Mouse (Mus musculus): ENCODE results near the gene Mast4. TPM values are rescaled to one million over a fixed set of nuclear protein-coding genes. Genes with fewer than 3 reads are reported as not detected.

The Mast4 gene
- total and polyA plus RNA-seq, 3 experiments: 0.99 to 7.4 (median 6.1) TPM

DNA sequence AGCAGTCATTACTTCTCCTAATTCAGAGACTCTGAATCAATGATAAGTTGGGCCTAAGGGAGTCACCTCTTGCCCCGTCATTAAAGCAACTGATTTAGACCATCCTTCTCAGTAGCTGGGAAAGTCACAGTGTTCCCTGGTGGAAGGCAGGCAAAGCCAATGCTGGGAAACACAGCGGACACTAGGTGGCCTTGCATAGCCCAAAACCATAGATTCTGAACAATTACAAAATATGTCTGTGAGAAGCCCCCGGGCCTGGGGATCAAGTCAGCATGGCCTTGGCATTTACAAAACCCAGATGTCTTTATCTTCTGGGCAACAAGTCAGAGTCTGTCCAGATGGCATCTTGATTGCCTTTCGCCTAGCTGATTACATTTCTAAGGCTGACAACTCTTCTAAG is 649.4 kb downstream of the Mast4 start:
- H3K27me3 ChIP-seq (replicated peaks): no peaks in the 10 kb centered on the region
- no peak for TF ChIP-seq USF2 (conservative IDR thresholded peaks at IDR 0.05; ENCODE audit: low read depth, low read length)
- TF ChIP-seq ZNF384 (IDR thresholded peaks at IDR 0.05; ENCODE audit: low read depth, low read length): no peak
- no peak for TF ChIP-seq POLR2AphosphoS2 (IDR thresholded peaks at IDR 0.05; ENCODE audit: low read depth, low read length)
- no peak for TF ChIP-seq JUN (IDR thresholded peaks at IDR 0.05; ENCODE audit: insufficient read depth, low read depth, low read length)
- TF ChIP-seq ETS1 (conservative IDR thresholded peaks at IDR 0.05; ENCODE audit: low read depth, low read length): no peak
- TF ChIP-seq JUND (conservative IDR thresholded peaks at IDR 0.05; ENCODE audit: low read depth, low read length): no peak
- TF ChIP-seq SMC3 (IDR thresholded peaks at IDR 0.05; ENCODE audit: low read depth, low read length): peak; percentile 15; the same call in 1 of the 2 replicates
- TF ChIP-seq ZC3H11A (IDR thresholded peaks at IDR 0.05; ENCODE audit: low read depth, low read length): no peak
- TF ChIP-seq CTCF (conservative IDR thresholded peaks at IDR 0.05 in 1 of 2, IDR thresholded peaks at IDR 0.05 in 1 of 2; ENCODE audit: low read depth in 2 of 2, low read length in 2 of 2): peak in 1 of 2 experiments; percentile 19; a peak in 2 of 4 replicates
- H3K27ac ChIP-seq (ENCODE audit: insufficient read depth, low read depth): no peak overlapping the region
- dilution Hi-C loops (cut with MboI; ENCODE audit: extremely low pct_ligation_motif_present, extremely low pct_unique_long_range_greater_than_20kb, low sequenced_read_pairs): no loop called here
- peaks cover 38 to 75% of the 10 kb centered on the region in 2 experiments for H3K4me1 ChIP-seq (ENCODE audit: control insufficient read depth in 1 of 2, insufficient read depth in 2 of 2)
- no peak overlapping the region for H3K4me3 ChIP-seq (replicated peaks in 1 of 3; ENCODE audit: low read depth in 2 of 3, low read length in 2 of 3, poor library complexity in 1 of 3)
- DNase-seq (ENCODE audit: extremely low read depth): no peak
- no peaks in the 10 kb centered on the region for H3K36me3 ChIP-seq (replicated peaks in 1 of 2; ENCODE audit: control insufficient read depth in 1 of 2, insufficient read depth in 1 of 2, low read length in 1 of 2)
- no peaks in the 10 kb centered on the region for H3K79me2 ChIP-seq (replicated peaks; ENCODE audit: control insufficient read depth, extremely low read depth, insufficient read depth, poor library complexity, severe bottlenecking)
- H3K9ac ChIP-seq (ENCODE audit: insufficient read depth, low read depth): no peak overlapping the region
- H3K4me2 ChIP-seq (ENCODE audit: insufficient read depth, low read depth, poor library complexity, severe bottlenecking): no peak overlapping the region
- no peaks in the 10 kb centered on the region for H3K9me3 ChIP-seq (replicated peaks; ENCODE audit: low read length)
- in situ Hi-C loops (cut with MboI; ENCODE audit: low pct_ligation_motif_present, low pct_unique_long_range_greater_than_20kb, low sequenced_read_pairs): no loop called here

Measured in CH12.LX (cell line).